Mouse (Mus musculus) lung, postnatal 14 days (tissue): ENCODE measurements around the gene Asl.
"Not testable (repeated sequence)": the region's sequence is repeated elsewhere in the genome, so short reads cannot be mapped to it uniquely, and the experiment has no call there.

Source experiments
- DNase-seq: peaks from one replicate; pipeline ENCODE4 v3.0.0; 2021

Asl gene

DNA sequence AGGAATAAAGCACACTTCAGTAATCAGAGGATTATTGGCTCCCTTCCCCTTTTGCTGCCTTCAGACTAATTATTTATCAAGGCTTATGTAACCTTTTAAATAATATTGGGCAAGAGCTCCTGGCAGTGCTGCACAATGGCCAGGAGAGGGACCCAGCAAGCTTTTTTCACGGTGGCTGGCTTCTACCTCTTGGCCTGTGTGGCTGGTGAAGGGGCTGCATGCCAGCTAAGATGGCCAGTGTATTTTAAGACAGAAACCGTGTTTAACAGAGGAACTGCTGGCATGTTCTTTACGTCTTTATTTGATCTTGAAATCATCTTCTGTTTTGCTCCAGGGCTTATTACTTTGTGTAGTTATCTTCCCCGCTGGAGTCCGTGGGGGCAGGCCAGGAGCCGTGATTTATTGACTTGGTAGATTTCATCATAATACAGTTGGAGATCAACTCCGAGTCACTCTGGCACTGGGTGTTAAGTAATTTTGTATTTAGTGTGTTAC is 15.2 kb upstream of the Asl start:
- DNase-seq = peak; percentile 59

DNA sequence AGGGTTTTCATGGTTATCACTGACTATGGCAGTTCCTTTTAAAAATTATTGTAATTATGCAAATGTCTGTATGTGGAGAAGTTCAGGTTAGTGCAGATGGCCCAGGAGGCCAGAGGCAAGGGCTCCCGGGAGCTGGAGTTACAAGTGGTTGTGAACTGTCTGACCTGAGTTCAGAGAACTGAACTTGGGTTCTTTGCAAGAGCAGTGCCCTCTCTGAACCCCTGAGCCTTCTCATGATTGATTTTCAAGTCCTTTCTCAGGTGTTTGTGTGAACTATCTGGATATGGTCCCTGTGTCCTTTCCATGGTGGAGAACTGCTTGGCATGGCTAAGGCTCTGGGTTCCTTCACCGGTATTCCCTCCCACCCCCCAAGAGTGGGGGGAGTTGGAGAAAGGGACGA is 14.7 kb upstream of the Asl start:
- DNase-seq = no peak

GRCm38 (mm10) chr5:130041262-130041661 is 12.2 kb upstream of the Asl start:
- DNase-seq = no peak

- no peak for DNase-seq
These were observed 11.8 kb upstream of the Asl start for GRCm38 (mm10) chr5:130040797-130041196.

DNA sequence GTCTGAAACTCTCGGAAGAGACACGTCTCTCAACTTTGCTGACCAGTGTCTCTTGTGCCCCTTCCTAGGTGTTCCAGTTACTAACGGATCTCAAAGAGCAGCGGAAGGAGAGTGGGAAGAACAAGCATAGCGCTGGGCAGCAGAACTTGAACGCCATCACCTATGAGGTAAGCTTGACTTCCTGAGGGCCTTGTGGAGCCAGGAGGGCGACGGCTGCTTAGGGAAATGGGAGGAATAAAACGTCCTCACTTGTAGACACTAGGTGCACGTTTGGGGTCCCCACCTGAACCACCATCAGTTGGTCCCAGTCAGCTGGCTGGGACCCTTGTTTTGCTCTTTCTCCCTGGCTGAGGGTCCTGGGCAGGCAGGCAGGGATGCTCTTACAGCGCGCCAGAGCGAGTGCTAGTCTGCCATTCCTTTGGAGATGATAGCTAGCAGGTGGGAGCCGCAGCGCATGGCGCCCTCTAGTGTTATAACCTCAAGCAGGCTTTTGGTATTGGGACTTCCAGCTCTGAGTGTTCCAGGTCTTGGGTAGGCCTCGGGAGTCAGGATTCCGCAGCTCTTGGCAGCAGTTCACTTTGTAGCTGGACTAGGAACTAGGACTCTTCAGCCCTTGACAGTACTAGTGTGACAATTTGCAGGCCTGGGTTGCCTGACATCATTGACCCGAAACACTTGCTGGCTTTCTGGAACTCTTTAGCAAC is 8.9 kb upstream of the Asl start:
- peak; percentile 71 for DNase-seq

GRCm38 (mm10) chr5:130036300-130036699 is 7.3 kb upstream of the Asl start:
- DNase-seq = not testable (repeated sequence)

DNA sequence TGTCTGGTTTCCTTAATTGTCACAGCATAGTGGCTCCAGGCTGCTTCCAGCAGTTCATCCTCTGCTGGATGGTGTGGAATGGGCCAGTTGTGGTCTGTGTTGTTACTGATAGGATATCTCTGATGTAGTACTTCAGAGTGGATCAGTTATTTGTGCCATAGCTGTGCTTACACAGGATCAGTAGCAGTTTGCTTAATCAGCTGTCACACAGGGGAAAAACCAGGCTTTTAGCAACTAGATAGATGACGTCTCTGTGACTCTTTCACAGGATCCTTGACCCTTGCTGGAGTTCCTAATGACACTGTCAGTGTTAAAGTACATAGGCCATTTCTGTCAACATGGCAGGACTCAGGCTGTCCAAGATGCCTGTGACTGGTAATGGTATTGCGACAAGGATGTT is 4.8 kb upstream of the Asl start:
- no peak for DNase-seq

- DNase-seq = no peak
These were observed 2.7 kb upstream of the Asl start for GRCm38 (mm10) chr5:130031410-130032390.

- no peak for DNase-seq
These were observed 1.4 kb downstream of the Asl start for GRCm38 (mm10) chr5:130027696-130028095.

- DNase-seq = no peak
These were observed 1.9 kb downstream of the Asl start for GRCm38 (mm10) chr5:130027134-130027533.

DNA sequence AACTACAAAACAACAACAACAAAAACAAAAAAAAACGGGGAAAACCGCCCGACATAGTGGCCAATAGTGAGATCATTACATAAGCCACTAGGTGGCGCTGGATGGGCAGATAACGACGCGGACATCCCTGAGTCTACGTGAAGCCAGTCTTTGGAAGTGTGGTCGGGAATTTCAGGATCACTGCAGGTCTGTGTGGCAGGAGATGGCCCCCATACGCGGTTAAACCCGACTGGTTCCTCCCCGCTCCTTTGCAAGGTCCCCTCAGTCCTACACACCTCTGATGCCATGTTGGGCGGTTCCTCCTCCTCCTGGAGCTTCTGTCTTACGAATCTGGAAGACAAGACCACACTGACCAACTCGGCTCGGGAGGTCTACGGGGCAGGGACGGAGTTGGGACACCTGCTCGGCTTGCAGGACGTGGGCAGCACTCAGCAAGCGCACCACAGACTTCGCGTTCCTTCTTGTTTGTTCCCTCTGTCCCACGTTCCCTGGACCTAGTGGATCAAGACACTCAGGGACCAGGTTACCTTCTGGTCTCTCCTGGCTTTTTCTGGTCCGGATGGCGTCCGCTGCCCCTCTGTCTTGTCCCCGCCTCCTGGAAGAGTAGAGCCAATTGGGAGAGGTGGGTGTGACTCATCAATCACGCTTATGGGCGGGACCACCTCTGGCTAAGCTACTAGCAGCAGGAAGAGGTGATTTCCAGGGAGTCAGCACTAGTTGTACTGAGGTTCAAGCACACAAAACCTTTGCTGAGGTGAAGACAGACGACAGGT is 5.1 kb downstream of the Asl start:
- DNase-seq = peak; percentile 91

GRCm38 (mm10) chr5:130023067-130023766 is 5.8 kb downstream of the Asl start:
- no peak for DNase-seq

DNA sequence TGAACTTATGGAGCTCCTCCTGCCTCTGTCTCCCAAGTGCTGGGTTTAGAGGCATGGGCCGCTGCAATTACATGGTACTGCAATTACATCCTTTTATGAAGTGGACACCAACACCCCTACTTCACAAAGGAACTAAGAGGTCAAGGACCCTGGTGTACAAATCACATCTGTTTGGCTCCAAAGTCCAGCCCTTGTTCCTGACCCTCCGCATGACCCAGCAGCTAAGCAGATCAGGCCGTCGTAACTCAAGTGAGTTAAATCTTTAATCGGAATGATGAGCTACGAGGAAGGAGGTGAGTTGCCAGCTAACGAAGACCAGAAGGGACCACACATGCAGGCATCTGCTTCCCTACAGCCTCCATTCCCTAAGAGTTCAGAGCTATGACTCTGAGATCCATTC is 6.7 kb downstream of the Asl start:
- no peak for DNase-seq

GRCm38 (mm10) chr5:130021361-130021966 is 7.6 kb downstream of the Asl start:
- no peak for DNase-seq

- DNase-seq = no peak
These were observed 9.6 kb downstream of the Asl start for GRCm38 (mm10) chr5:130019461-130019860.

GRCm38 (mm10) chr5:130015104-130015503 is 13.9 kb downstream of the Asl start:
- no peak for DNase-seq

DNA sequence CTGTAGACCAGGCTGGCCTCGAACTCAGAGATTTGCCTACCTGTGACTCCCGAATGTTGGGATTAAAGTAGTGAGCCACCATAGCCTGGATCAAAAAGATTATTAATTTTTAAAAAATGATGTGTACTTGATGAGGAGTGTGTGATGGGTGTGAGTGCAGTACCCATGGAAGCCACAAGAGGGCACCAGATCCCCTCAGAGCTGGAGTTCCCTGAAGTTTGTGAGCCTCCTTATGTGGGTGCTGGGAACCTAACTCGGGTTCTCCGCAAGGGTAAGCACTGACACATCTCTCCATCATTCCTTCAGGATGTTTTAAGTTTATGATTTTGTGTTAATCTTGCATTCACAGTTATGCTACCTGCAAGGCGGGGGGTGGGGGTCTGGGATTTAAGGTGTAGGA is 18.1 kb downstream of the Asl start:
- DNase-seq = no peak

- DNase-seq = no peak
These were observed 19.3 kb downstream of the Asl start for GRCm38 (mm10) chr5:130009784-130010183.

DNA sequence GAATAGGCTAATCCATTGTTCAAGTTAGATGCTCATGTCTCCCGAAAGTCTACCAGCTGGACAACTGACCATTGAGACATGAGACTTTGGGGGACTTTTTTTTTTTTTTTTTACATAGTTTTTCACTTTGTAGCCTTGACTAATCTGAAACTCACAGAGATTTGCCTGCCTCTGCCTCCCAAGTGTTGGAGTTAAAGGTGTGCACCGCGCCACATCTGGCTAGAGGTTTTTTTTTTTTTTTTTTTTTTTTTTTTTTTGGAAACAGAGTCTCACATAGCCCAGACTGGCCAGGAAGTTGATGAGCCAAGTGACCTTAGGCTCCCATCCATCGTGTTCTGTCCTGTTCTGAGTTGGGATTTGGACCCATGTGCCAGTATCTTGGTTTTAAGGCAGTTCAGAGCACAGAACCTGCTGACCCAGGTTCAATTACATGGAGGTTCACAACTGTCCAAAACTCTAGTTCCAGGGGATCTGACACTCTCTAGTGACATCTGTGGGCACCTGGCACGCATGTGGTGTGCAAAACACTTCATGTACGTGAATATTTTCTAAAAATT is 20.9 kb downstream of the Asl start:
- DNase-seq = no peak

- no peak for DNase-seq
These were observed 21.7 kb downstream of the Asl start for GRCm38 (mm10) chr5:130007344-130007743.

DNA sequence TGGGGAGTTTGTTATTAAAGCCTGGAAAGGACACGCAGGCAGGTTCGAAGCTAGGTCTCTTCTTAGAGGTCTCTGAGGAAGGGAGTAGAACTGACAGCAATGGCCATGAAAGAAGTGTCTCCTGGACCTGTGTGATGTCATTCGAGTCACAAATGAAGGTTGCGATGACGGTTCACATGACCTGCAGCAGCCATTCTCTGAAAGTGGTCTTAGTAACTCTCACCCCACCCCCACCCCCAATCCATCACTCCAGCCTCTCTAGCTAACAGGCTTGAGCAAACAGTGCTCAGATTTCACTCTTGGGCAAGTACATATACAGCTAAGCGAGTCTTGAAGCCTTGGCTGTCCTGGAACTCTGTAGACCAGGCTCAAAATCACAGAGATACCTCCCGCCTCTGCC is 25.8 kb downstream of the Asl start:
- no peak for DNase-seq
